Mouse (Mus musculus) embryonic fibroblast, embryonic 13.5 days (primary cell): Measurements from ENCODE around the gene Cd209b. TPM values are rescaled to one million over a fixed set of nuclear protein-coding genes. Genes with fewer than 3 reads are reported as not detected.

ENCODE experiments used
- H3K27ac ChIP-seq: 2 replicates; pipeline ENCODE4 v1.5.1; 2012; ENCODE audit warnings: low read length, control low read depth, inconsistent platforms; ENCODE audit not compliant: insufficient read depth
- H3K4me1 ChIP-seq: 2 replicates; pipeline ENCODE4 v1.6.1; 2011; ENCODE audit warnings: low read length; ENCODE audit not compliant: control insufficient read depth, insufficient read depth
- H3K4me3 ChIP-seq: 2 replicates; pipeline ENCODE4 v1.5.1; 2011; ENCODE audit warnings: mild to moderate bottlenecking, control low read depth, low read length; ENCODE audit not compliant: insufficient read depth
- CTCF ChIP-seq: IDR thresholded peaks from 2 replicates; pipeline ENCODE4 v1.5.1; 2011; ENCODE audit warnings: mild to moderate bottlenecking, control low read depth, low read length, moderate library complexity, borderline replicate concordance; ENCODE audit not compliant: insufficient read depth
- POLR2A ChIP-seq: IDR thresholded peaks from 2 replicates; pipeline ENCODE4 v1.6.1; 2011; ENCODE audit warnings: low read depth, mild to moderate bottlenecking, control low read depth, low read length, moderate library complexity
- polyA plus RNA-seq: library from polyadenylated mRNA; stranded (reverse); fragments of >200 nt; gene quantifications from 2 replicates; pipeline ENCODE4 v1.2.4, GENCODE M21; 2011; ENCODE audit warnings: low read depth; ENCODE audit not compliant: missing spikeins, insufficient read length

The Cd209b gene
- not detected in 2 replicates for polyA plus RNA-seq

- Histone ChIP-seq H3K27ac (no peak within 1 kb of the TSS), H3K4me3 (no peak within 1 kb of the TSS), H3K4me1 (no peaks in the 10 kb centered on the region)
- TF ChIP-seq CTCF (no peak), POLR2A (no peak)
Observed at GRCm38 (mm10) chr8:3926744-3927143, at the start of gene Cd209b. TSS of gene Cd209b (minus strand) at chr8:3926844.

- no peak for TF ChIP-seq POLR2A
- TF ChIP-seq CTCF: no peak
- no peak overlapping the region for H3K27ac ChIP-seq
- H3K4me3 ChIP-seq: no peak overlapping the region
- no peaks in the 10 kb centered on the region for H3K4me1 ChIP-seq
Observed at GRCm38 (mm10) chr8:3956037-3956436, 29.4 kb upstream of the Cd209b start.

- TF ChIP-seq CTCF (no peak), POLR2A (no peak)
- Histone ChIP-seq H3K4me3 (no peak within 1 kb of the TSS), H3K27ac (no peak within 1 kb of the TSS), H3K4me1 (no peaks in the 10 kb centered on the region)
Observed at GRCm38 (mm10) chr8:3954646-3955045, 28.0 kb upstream of the Cd209b start, which contains the start of gene Cd209c. TSS of gene Cd209c (minus strand) at chr8:3954746.

- no peaks in the 10 kb centered on the region for H3K4me1 ChIP-seq
- TF ChIP-seq POLR2A: no peak
- TF ChIP-seq CTCF: no peak
- no peak overlapping the region for H3K4me3 ChIP-seq
- no peak overlapping the region for H3K27ac ChIP-seq
Observed at GRCm38 (mm10) chr8:3940023-3940422, 13.4 kb upstream of the Cd209b start.

GRCm38 (mm10) chr8:3878455-3878854 is 48.2 kb downstream of the Cd209b start, which contains the start of gene Cd209d:
TSS of gene Cd209d (minus strand) at chr8:3878555.
- no peak for TF ChIP-seq CTCF
- no peak for TF ChIP-seq POLR2A
- no peaks in the 10 kb centered on the region for H3K4me1 ChIP-seq
- H3K4me3 ChIP-seq: no peak within 1 kb of the TSS
- no peak within 1 kb of the TSS for H3K27ac ChIP-seq

GRCm38 (mm10) chr8:3876121-3876520 is 50.5 kb downstream of the Cd209b start:
- Histone ChIP-seq H3K4me1 (no peaks in the 10 kb centered on the region), H3K4me3 (no peak overlapping the region), H3K27ac (no peak overlapping the region)
- TF ChIP-seq CTCF: no peak
- TF ChIP-seq POLR2A: no peak

Other genes starting within 250 kb of the Cd209b start
- gene Fcer2a, start 232.7 kb downstream of the Cd209b start, polyA plus RNA-seq: not detected in 2 replicates
- not detected in 2 replicates for gene Clec4g, start 206.2 kb downstream of the Cd209b start, polyA plus RNA-seq
- gene Cd209a, start 177.9 kb downstream of the Cd209b start, polyA plus RNA-seq: not detected in 2 replicates
- gene Cd209e, start 72.5 kb downstream of the Cd209b start, polyA plus RNA-seq: not detected in 2 replicates
- not detected in 2 replicates for gene Cd209d, start 48.3 kb downstream of the Cd209b start, polyA plus RNA-seq
- gene Cd209c, start 27.9 kb upstream of the Cd209b start, polyA plus RNA-seq: not detected in 2 replicates
- gene Cd209f, start 179.0 kb upstream of the Cd209b start, polyA plus RNA-seq: not detected in 2 replicates
- not detected in 2 replicates for gene Cd209g, start 207.3 kb upstream of the Cd209b start, polyA plus RNA-seq
- 15.4 and 30.3 TPM in 2 replicates for gene Evi5l, start 239.7 kb upstream of the Cd209b start, polyA plus RNA-seq